Mouse (Mus musculus) small intestine, adult 2 months (tissue): Measurements from ENCODE around the gene Prkag2.
A peak's percentile ranks its signal among the peaks of the same experiment; 100 is the strongest.

Experiments used
- CTCF ChIP-seq: fragments of 200-500 bp; IDR thresholded peaks from 2 replicates; pipeline ENCODE4 v1.5.1; 2012; ENCODE audit warnings: low read depth, mild to moderate bottlenecking, control low read depth, inconsistent platforms, low read length, moderate library complexity, mixed read lengths; ENCODE audit not compliant: insufficient replicate concordance, insufficient read length; ENCODE audit errors: extremely low read depth
- POLR2A ChIP-seq: fragments of 200-500 bp; IDR thresholded peaks from 2 replicates; pipeline ENCODE4 v1.6.1; 2012; ENCODE audit warnings: low read depth, mild to moderate bottlenecking, control low read depth, inconsistent platforms, low read length, moderate library complexity

- TF ChIP-seq POLR2A (peak; percentile 14; the same call in 1 of the 2 replicates), CTCF (no peak)
Measured at GRCm38 (mm10) chr5:24979312-24979967, 121.0 kb downstream of the Prkag2 start.
